Mouse (Mus musculus) R1 (cell line): Measurements from ENCODE around the gene Rabepk.
"Not testable (repeated sequence)": the region's sequence is repeated elsewhere in the genome, so short reads cannot be mapped to it uniquely, and the experiment has no call there.

Source experiments
- DNase-seq: peaks from one replicate; pipeline ENCODE4 v3.0.0-alpha.2; 2018; ENCODE audit warnings: low read depth, low spot score

Rabepk gene

GRCm38 (mm10) chr2:34804815-34805214 is 5.1 kb upstream of the Rabepk start:
- DNase-seq = no peak

- no peak for DNase-seq
Observed at GRCm38 (mm10) chr2:34804172-34804571, 4.5 kb upstream of the Rabepk start.

- no peak for DNase-seq
Observed at GRCm38 (mm10) chr2:34803746-34804145, 4.0 kb upstream of the Rabepk start.

GRCm38 (mm10) chr2:34802565-34803245 is 3.0 kb upstream of the Rabepk start:
- DNase-seq = peak; percentile 63

- peak; percentile 100 for DNase-seq
Observed at GRCm38 (mm10) chr2:34801516-34802482, 2.1 kb upstream of the Rabepk start.

- DNase-seq = no peak
Observed at GRCm38 (mm10) chr2:34800371-34800770, 659 bp upstream of the Rabepk start.

- DNase-seq = no peak
Observed at GRCm38 (mm10) chr2:34795426-34795825, 4.3 kb downstream of the Rabepk start.

GRCm38 (mm10) chr2:34794511-34794910 is 5.2 kb downstream of the Rabepk start:
- peak; percentile 66 for DNase-seq

- not testable (repeated sequence) for DNase-seq
Observed at GRCm38 (mm10) chr2:34792543-34792942, 7.2 kb downstream of the Rabepk start.

- peak; percentile 28 for DNase-seq
Observed at GRCm38 (mm10) chr2:34790282-34790681, 9.4 kb downstream of the Rabepk start.

GRCm38 (mm10) chr2:34784085-34784484 is 15.6 kb downstream of the Rabepk start:
- peak; percentile 79 for DNase-seq

- DNase-seq = peak; percentile 63
Observed at GRCm38 (mm10) chr2:34783064-34784020, 16.4 kb downstream of the Rabepk start.

GRCm38 (mm10) chr2:34777237-34777868 is 22.4 kb downstream of the Rabepk start:
- DNase-seq = no peak

- DNase-seq = no peak
Observed at GRCm38 (mm10) chr2:34774493-34774892, 25.2 kb downstream of the Rabepk start.

GRCm38 (mm10) chr2:34773673-34774072 is 26.0 kb downstream of the Rabepk start:
- DNase-seq = no peak

GRCm38 (mm10) chr2:34772252-34773235 is 27.2 kb downstream of the Rabepk start:
- DNase-seq = peak; percentile 62

GRCm38 (mm10) chr2:34771368-34772226 is 28.1 kb downstream of the Rabepk start, which contains the start of gene Hspa5:
Gene Hspa5 (plus strand): TSS chr2:34771970.
- peak; percentile 100 for DNase-seq

- DNase-seq = no peak
Observed at GRCm38 (mm10) chr2:34770951-34771350, 28.8 kb downstream of the Rabepk start.

GRCm38 (mm10) chr2:34770049-34770448 is 29.7 kb downstream of the Rabepk start:
- DNase-seq = no peak
